Mouse (Mus musculus): ENCODE data around the gene Ppp1r14a. TPM values are rescaled to one million over a fixed set of nuclear protein-coding genes. Genes with fewer than 3 reads are reported as not detected.
A peak's percentile ranks its signal among the peaks of the same experiment; 100 is the strongest.

Ppp1r14a gene
- polyA plus RNA-seq, 1 experiment from 2014 or later: 21.8 TPM

GRCm38 (mm10) chr7:29271687-29272465, 17.2 kb upstream of the Ppp1r14a start:
- 86% methylated on average over 8 of the region's 8 CpGs for WGBS
- no peak overlapping the region for H3K9ac ChIP-seq (ENCODE audit: low read length)
- H3K27me3 ChIP-seq (ENCODE audit: control insufficient read depth, insufficient read depth, low read length): no peaks in the 10 kb centered on the region
- H3K27ac ChIP-seq (ENCODE audit: low read depth, low read length): no peak overlapping the region
- ATAC-seq (ENCODE audit: low FRiP score): no peak
- no peaks in the 10 kb centered on the region for H3K36me3 ChIP-seq (ENCODE audit: control insufficient read depth, insufficient read depth, low read length)
- H3K4me2 ChIP-seq: no peak overlapping the region
- no peaks in the 10 kb centered on the region for H3K9me3 ChIP-seq (ENCODE audit: control insufficient read depth, low read length)
- DNase-seq (ENCODE audit: low spot score, missing footprints): no peak
- H3K4me1 ChIP-seq (ENCODE audit: control insufficient read depth, insufficient read depth, low read length): no peaks in the 10 kb centered on the region
- H3K4me3 ChIP-seq (ENCODE audit: low read depth, low read length): no peak overlapping the region

- H3K9ac ChIP-seq (ENCODE audit: low read length): no peak overlapping the region
- no peak overlapping the region for H3K4me3 ChIP-seq (ENCODE audit: low read depth, low read length)
- no peak overlapping the region for H3K27ac ChIP-seq (ENCODE audit: low read depth, low read length)
- no peaks in the 10 kb centered on the region for H3K9me3 ChIP-seq (ENCODE audit: control insufficient read depth, low read length)
- H3K4me2 ChIP-seq: no peak overlapping the region
- 86% methylated on average over 5 of the region's 5 CpGs for WGBS
- H3K27me3 ChIP-seq (ENCODE audit: control insufficient read depth, insufficient read depth, low read length): peaks cover 15% of the 10 kb centered on the region
- H3K36me3 ChIP-seq (ENCODE audit: control insufficient read depth, insufficient read depth, low read length): no peaks in the 10 kb centered on the region
- peaks cover 10% of the 10 kb centered on the region for H3K4me1 ChIP-seq (ENCODE audit: control insufficient read depth, insufficient read depth, low read length)
- ATAC-seq (ENCODE audit: low FRiP score) (no peak), DNase-seq (ENCODE audit: low spot score, missing footprints) (peak; percentile 62)
Observed at GRCm38 (mm10) chr7:29276715-29277114, 12.4 kb upstream of the Ppp1r14a start.

- no peaks in the 10 kb centered on the region for H3K36me3 ChIP-seq (ENCODE audit: control insufficient read depth, insufficient read depth, low read length)
- ATAC-seq (ENCODE audit: low FRiP score): no peak
- WGBS: 88% methylated on average over 4 of the region's 4 CpGs
Observed at GRCm38 (mm10) chr7:29277510-29277909, 11.6 kb upstream of the Ppp1r14a start.

GRCm38 (mm10) chr7:29279261-29279660, 9.8 kb upstream of the Ppp1r14a start:
- Histone ChIP-seq H3K27ac (ENCODE audit: low read depth, low read length) (no peak overlapping the region), H3K4me2 (no peak overlapping the region), H3K4me3 (ENCODE audit: low read depth, low read length) (no peak overlapping the region), H3K9me3 (ENCODE audit: control insufficient read depth, low read length) (no peaks in the 10 kb centered on the region), H3K9ac (ENCODE audit: low read length) (no peak overlapping the region), H3K36me3 (ENCODE audit: control insufficient read depth, insufficient read depth, low read length) (no peaks in the 10 kb centered on the region), H3K4me1 (ENCODE audit: control insufficient read depth, insufficient read depth, low read length) (peaks cover 13% of the 10 kb centered on the region), H3K27me3 (ENCODE audit: control insufficient read depth, insufficient read depth, low read length) (peaks cover 27% of the 10 kb centered on the region)
- ATAC-seq (ENCODE audit: low FRiP score) (no peak), DNase-seq (ENCODE audit: low spot score, missing footprints) (peak; percentile 54)

More at GRCm38 (mm10) chr7:29277510-29277909, 11.6 kb upstream of the Ppp1r14a start:
- Histone ChIP-seq H3K9me3 (ENCODE audit: control insufficient read depth, low read length) (no peaks in the 10 kb centered on the region), H3K9ac (ENCODE audit: low read length) (no peak overlapping the region), H3K4me3 (ENCODE audit: low read depth, low read length) (no peak overlapping the region), H3K4me1 (ENCODE audit: control insufficient read depth, insufficient read depth, low read length) (peaks cover 13% of the 10 kb centered on the region), H3K4me2 (no peak overlapping the region), H3K27ac (ENCODE audit: low read depth, low read length) (no peak overlapping the region), H3K27me3 (ENCODE audit: control insufficient read depth, insufficient read depth, low read length) (peaks cover 23% of the 10 kb centered on the region)
- peak; percentile 14 for DNase-seq (ENCODE audit: low spot score, missing footprints)

- Histone ChIP-seq H3K27ac (ENCODE audit: low read depth, low read length) (no peak overlapping the region), H3K9ac (ENCODE audit: low read length) (no peak overlapping the region), H3K4me1 (ENCODE audit: control insufficient read depth, insufficient read depth, low read length) (peaks cover 13% of the 10 kb centered on the region), H3K4me2 (no peak overlapping the region), H3K4me3 (ENCODE audit: low read depth, low read length) (no peak overlapping the region), H3K27me3 (ENCODE audit: control insufficient read depth, insufficient read depth, low read length) (peaks cover 27% of the 10 kb centered on the region), H3K9me3 (ENCODE audit: control insufficient read depth, low read length) (no peaks in the 10 kb centered on the region), H3K36me3 (ENCODE audit: control insufficient read depth, insufficient read depth, low read length) (no peaks in the 10 kb centered on the region)
- 93% methylated on average over 8 of the region's 8 CpGs for WGBS
- no peak for ATAC-seq (ENCODE audit: low FRiP score)
- peak; percentile 57 for DNase-seq (ENCODE audit: low spot score, missing footprints)
Observed at GRCm38 (mm10) chr7:29279924-29280323, 9.2 kb upstream of the Ppp1r14a start.

GRCm38 (mm10) chr7:29280801-29281200, 8.3 kb upstream of the Ppp1r14a start:
- 12% methylated on average over 13 of the region's 13 CpGs for WGBS
- H3K27ac ChIP-seq (ENCODE audit: low read depth, low read length): no peak overlapping the region
- H3K9ac ChIP-seq (ENCODE audit: low read length): peak overlapping the region; percentile 50
- peaks cover 27% of the 10 kb centered on the region for H3K27me3 ChIP-seq (ENCODE audit: control insufficient read depth, insufficient read depth, low read length)
- H3K4me2 ChIP-seq: peak overlapping the region; percentile 96
- DNase-seq (ENCODE audit: low spot score, missing footprints) (peak; percentile 85), ATAC-seq (ENCODE audit: low FRiP score) (no peak)
- H3K4me1 ChIP-seq (ENCODE audit: control insufficient read depth, insufficient read depth, low read length): peaks cover 13% of the 10 kb centered on the region
- no peaks in the 10 kb centered on the region for H3K9me3 ChIP-seq (ENCODE audit: control insufficient read depth, low read length)
- no peaks in the 10 kb centered on the region for H3K36me3 ChIP-seq (ENCODE audit: control insufficient read depth, insufficient read depth, low read length)
- H3K4me3 ChIP-seq (ENCODE audit: low read depth, low read length): peak overlapping the region; percentile 38

GRCm38 (mm10) chr7:29281201-29282073, 7.7 kb upstream of the Ppp1r14a start, which contains the start of gene Spint2:
Gene Spint2, minus strand, starts transcription at chr7:29281912.
- DNase-seq (ENCODE audit: low spot score, missing footprints): peak; percentile 93
- peaks cover 27% of the 10 kb centered on the region for H3K27me3 ChIP-seq (ENCODE audit: control insufficient read depth, insufficient read depth, low read length)
- peaks cover 13% of the 10 kb centered on the region for H3K4me1 ChIP-seq (ENCODE audit: control insufficient read depth, insufficient read depth, low read length)
- H3K4me2 ChIP-seq: peak within 1 kb of the TSS; percentile 96
- peak within 1 kb of the TSS; percentile 38 for H3K4me3 ChIP-seq (ENCODE audit: low read depth, low read length)
- no peak within 1 kb of the TSS for H3K27ac ChIP-seq (ENCODE audit: low read depth, low read length)
- WGBS: under 1% methylated on average over 80 of the region's 80 CpGs
- peak within 1 kb of the TSS; percentile 50 for H3K9ac ChIP-seq (ENCODE audit: low read length)
- no peaks in the 10 kb centered on the region for H3K9me3 ChIP-seq (ENCODE audit: control insufficient read depth, low read length)
- H3K36me3 ChIP-seq (ENCODE audit: control insufficient read depth, insufficient read depth, low read length): no peaks in the 10 kb centered on the region
- ATAC-seq (ENCODE audit: low FRiP score): peak; percentile 42

- WGBS: 13% methylated on average over 21 of the region's 21 CpGs
- H3K27me3 ChIP-seq (ENCODE audit: control insufficient read depth, insufficient read depth, low read length): peaks cover 27% of the 10 kb centered on the region
- peaks cover 13% of the 10 kb centered on the region for H3K4me1 ChIP-seq (ENCODE audit: control insufficient read depth, insufficient read depth, low read length)
- H3K36me3 ChIP-seq (ENCODE audit: control insufficient read depth, insufficient read depth, low read length): no peaks in the 10 kb centered on the region
- peak overlapping the region; percentile 38 for H3K4me3 ChIP-seq (ENCODE audit: low read depth, low read length)
- no peak overlapping the region for H3K27ac ChIP-seq (ENCODE audit: low read depth, low read length)
- peak overlapping the region; percentile 50 for H3K9ac ChIP-seq (ENCODE audit: low read length)
- peak; percentile 91 for DNase-seq (ENCODE audit: low spot score, missing footprints)
- H3K4me2 ChIP-seq: peak overlapping the region; percentile 96
- no peaks in the 10 kb centered on the region for H3K9me3 ChIP-seq (ENCODE audit: control insufficient read depth, low read length)
- ATAC-seq (ENCODE audit: low FRiP score): peak; percentile 11; the same call in 1 of the 2 replicates
Observed at GRCm38 (mm10) chr7:29282074-29282554, 7.0 kb upstream of the Ppp1r14a start.
